Mouse (Mus musculus) bone marrow, adult 2 months (tissue): ENCODE measurements around the gene Atrx. TPM values are rescaled to one million over a fixed set of nuclear protein-coding genes. Genes with fewer than 3 reads are reported as not detected.

ENCODE experiments used
- H3K27ac ChIP-seq: fragments of 200-500 bp; 2 replicates; pipeline ENCODE4 v1.5.1; 2012; ENCODE audit warnings: low read depth, mild to moderate bottlenecking, control low read depth, inconsistent platforms, low read length; ENCODE audit not compliant: control insufficient read depth, poor library complexity, insufficient read depth
- H3K4me1 ChIP-seq: fragments of 200-500 bp; 2 replicates; pipeline ENCODE4 v1.6.1; 2011; ENCODE audit warnings: low read length; ENCODE audit not compliant: control insufficient read depth, insufficient read depth
- H3K4me3 ChIP-seq: fragments of 200-500 bp; replicated peaks from 2 replicates; pipeline ENCODE3; 2011; ENCODE audit warnings: mild to moderate bottlenecking, low read depth, low read length, control low read depth; ENCODE audit not compliant: control insufficient read depth
- CTCF ChIP-seq: fragments of 200-500 bp; IDR thresholded peaks from 2 replicates; pipeline ENCODE4 v1.5.1; 2011; ENCODE audit warnings: low read length, control low read depth; ENCODE audit not compliant: control insufficient read depth, insufficient read depth
- POLR2A ChIP-seq: fragments of 200-500 bp; IDR thresholded peaks from 2 replicates; pipeline ENCODE4 v1.6.1; 2011; ENCODE audit warnings: low read depth, mild to moderate bottlenecking, control low read depth, low read length, borderline replicate concordance; ENCODE audit not compliant: control insufficient read depth
- WGBS: fragments of 180-500 bp; shearing (Covaris S2); methylation state at CpG from one replicate; pipeline ENCODE4 v1.1.7; 2018; 5-methylcytosine and 5-hydroxymethylcytosine counted together
- polyA plus RNA-seq: library from polyadenylated mRNA; stranded (reverse); fragments of >200 nt; gene quantifications from 2 replicates; pipeline ENCODE4 v1.2.4, GENCODE M21; 2011; ENCODE audit warnings: low replicate concordance; ENCODE audit not compliant: missing spikeins, insufficient read depth, insufficient read length

Atrx gene
- polyA plus RNA-seq, 1 experiment = 160 TPM

DNA sequence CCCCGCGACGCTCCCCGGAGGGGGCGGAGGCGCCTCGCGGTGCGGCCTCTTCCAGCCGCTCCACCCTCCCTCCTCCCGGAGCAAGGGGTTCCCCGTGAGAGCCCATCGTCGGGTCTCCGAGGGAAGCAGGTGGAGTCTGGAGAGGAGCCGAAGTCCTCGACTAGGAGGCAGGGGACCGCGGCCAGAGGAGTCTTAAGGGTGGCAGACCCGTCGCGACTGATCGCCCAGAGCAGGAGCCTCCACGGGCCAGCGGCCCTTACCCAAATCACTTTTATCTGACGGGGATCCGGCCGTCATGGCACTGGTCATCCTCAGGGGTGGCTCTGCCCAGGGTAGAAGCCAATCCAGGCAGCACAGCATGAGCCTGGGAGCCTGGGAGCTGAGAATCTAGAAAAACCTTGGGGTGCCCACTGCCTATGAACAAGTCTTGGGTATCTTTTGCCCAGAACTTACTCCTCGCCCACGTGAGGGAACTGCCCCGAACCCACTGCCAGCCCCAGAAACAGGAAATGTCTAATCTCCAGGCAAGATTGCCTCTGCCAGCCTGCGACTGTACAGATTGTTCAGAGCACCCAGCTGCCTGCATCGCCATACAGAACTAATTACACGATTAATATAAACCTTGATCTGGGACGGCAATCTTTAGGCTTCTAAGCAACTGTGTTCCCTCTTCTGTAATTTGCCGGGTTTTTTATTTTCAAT is 164.0 kb downstream of the Atrx start:
- no peak for TF ChIP-seq POLR2A
- no peak for TF ChIP-seq CTCF
- Histone ChIP-seq H3K4me1 (no peaks in the 10 kb centered on the region), H3K4me3 (no peak overlapping the region), H3K27ac (no peak overlapping the region)
- WGBS = 16% methylated on average over 31 of the region's 36 CpGs

DNA sequence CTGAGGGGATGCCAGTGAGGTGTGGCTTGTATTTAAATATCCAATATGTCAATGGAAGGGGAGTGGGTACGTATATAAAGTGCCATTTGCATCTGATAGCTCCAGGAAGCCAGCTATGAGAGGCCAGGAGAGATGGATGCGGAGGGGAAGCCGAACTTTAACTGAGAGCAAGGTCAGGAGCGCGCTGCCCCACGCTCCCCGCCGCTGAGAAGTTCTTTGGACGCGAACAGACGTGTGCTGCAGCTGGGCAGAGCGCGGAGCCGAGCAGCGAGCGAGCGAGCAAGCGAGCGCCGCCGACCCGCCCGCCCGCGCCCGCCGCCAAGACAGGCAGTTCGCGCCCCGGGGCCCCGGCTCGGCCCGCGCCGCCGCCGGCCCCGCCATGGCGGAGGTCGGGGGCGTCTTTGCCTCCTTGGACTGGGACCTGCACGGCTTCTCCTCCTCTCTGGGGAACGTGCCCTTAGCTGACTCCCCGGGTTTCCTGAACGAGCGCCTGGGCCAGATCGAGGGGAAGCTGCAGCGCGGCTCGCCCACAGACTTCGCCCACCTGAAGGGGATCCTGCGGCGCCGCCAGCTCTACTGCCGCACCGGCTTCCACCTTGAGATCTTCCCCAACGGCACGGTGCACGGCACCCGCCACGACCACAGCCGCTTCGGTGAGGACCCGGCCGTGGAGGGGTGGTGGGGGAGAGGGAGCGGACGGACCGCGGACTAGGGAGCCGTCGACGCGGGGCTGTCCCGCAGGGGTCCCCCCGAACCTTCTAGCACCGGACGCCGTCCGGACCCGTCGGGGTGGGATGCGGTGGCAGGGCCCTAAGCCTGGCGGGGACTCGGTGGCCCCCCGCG is 164.8 kb downstream of the Atrx start, which contains the start of gene Fgf16:
TSS of gene Fgf16 (plus strand) at position 118 of the 843 bp plus-strand sequence.
- H3K4me1 ChIP-seq = no peaks in the 10 kb centered on the region
- WGBS = 8% methylated on average over 79 of the region's 86 CpGs
- H3K4me3 ChIP-seq = peak within 1 kb of the TSS; percentile 3
- no peak within 1 kb of the TSS for H3K27ac ChIP-seq
- TF ChIP-seq POLR2A (no peak), CTCF (no peak)

DNA sequence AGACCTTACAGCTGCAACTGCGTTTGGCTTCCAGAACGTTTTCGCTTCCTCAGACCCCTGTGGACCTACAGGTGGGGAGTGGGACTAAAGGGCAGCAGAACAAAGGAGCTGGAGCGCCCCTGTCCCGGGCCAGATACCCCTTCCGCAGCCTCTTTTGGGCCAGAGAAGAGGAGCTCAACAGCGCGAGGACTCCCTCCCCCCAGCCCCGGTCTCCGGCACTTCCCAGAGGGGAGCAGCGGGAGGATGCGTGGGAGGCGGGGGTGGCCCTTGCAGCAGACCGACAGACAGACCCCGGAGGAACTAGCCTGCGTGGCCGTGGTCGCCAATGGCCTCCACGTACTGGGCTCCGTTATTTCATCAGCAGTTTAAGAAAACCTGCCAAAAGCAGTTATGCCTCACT is 165.6 kb downstream of the Atrx start:
- TF ChIP-seq POLR2A (no peak), CTCF (no peak)
- no peaks in the 10 kb centered on the region for H3K4me1 ChIP-seq
- H3K4me3 ChIP-seq = no peak overlapping the region
- no peak overlapping the region for H3K27ac ChIP-seq
- 9% methylated on average over 20 of the region's 20 CpGs for WGBS

DNA sequence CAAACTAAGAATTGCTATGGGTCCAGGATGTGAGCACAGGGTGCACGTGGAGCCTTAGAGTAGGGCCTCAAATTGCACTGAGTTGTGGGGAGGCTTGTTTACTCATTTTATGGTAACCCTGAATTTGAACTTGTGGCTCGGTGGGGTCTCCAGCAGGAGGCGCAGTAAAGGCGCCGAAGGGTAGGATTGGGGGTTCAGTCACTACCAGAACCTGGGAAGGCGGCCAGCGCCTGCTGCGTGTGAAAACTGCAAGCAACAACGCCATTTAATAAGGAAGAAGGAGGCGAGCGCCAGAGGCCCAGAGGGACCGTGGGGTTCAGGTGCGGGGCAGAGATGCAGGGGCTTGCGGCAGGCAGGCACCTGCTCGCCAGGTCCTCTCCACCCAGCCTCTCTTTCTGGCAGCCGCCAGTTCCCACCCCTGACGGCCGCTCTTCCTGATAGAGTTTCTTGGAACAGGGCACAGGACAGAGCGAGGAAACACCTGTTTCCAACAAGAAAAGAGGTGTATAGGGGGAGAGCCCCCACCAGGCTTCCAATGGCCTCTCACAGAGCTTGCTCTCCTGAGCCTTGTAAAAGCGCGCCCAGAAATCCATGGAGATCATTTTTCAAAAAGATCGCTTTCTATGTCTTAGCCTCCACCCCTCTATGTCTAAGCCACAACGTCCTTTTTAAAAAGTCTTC is 166.2 kb downstream of the Atrx start:
- H3K4me3 ChIP-seq = no peak overlapping the region
- WGBS = 10% methylated on average over 23 of the region's 23 CpGs
- TF ChIP-seq CTCF (0 out of 2 replicates have a peak, but pooled peaks have one; percentile 15), POLR2A (no peak)

More for the DNA sequence above, 166.2 kb downstream of the Atrx start:
- Histone ChIP-seq H3K4me1 (no peaks in the 10 kb centered on the region), H3K27ac (no peak overlapping the region)

Other genes with a start within 250 kb of the Atrx start
- gene Fgf16, start 165.1 kb downstream of the Atrx start, polyA plus RNA-seq = not detected in 2 replicates
- gene Magt1, start 82.5 kb upstream of the Atrx start, polyA plus RNA-seq = 10.5 and 12.7 TPM in 2 replicates
- gene Cox7b, start 86.3 kb upstream of the Atrx start, polyA plus RNA-seq = 160 and 387 TPM in 2 replicates
- gene Atp7a, start 97.9 kb upstream of the Atrx start, polyA plus RNA-seq = 0.59 and 5.5 TPM in 2 replicates
- gene Tlr13, start 213.8 kb upstream of the Atrx start, polyA plus RNA-seq = 1.9 and 7.3 TPM in 2 replicates